Mouse (Mus musculus): Measurements from ENCODE around the gene Hdac8.

The Hdac8 gene

DNA sequence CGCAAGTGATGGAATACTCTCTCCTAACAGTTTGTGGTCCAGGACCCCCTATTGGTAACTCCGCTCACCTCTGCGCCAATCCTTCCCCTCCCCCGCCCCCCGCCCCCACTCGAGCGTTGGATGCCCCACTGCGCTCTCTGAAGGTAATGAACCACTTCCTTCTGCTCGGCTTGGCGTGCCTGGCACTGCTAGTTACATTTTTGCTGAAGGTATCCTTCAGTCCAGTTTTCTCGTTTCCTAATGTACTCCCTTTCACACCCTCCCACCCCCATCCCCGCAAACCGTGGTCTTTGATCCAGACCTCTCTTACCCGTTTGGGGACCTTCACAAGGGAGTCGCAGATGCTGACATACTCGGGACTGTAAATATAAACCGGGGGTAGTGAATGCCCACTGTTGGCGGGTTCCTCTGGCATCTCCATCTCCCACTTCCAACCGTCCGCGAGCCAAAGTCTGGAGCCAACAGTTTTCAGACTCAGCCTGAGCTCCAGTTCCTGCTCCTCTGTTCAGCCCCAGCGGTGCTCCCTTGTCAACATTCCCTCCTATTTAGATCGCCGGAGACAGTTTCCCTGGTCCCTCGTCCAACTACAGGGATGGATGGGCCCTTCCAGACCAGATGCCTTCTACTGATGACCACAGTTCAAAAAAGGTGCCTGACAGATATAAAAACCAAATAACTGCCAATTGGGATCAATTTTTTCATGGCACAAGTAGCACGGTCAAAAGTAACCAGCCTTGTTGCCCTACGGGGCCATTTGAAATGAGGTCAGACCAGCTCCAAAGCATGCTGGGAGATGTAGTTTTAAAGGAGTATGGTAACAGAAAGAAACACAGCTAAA lies at the start of gene Hdac8:
TSS of gene Hdac8 (minus strand) at position 716 of the 838 bp plus-strand sequence.
- DNase-seq: peak; percentile 63 to 66

DNA sequence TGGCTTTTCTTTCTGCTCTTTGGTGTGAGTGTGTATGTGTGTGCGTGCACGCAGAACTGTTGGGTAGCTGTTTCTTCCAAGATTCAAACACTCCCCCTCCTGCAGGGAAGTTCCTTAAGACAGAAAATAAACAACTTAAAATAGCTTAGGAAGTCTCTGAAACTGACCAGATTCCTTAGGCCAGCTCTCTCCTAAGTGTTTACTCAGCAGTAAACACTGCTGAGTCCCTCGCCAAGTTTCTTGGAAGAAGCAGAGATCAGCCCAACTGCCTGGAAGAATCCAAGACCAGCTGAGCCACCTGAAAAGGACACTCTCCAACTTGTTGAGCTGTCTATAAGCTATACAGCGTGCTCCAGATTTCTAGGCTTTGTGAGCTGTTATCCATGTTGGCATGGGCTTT lies 4.0 kb upstream of the Hdac8 start:
- DNase-seq: no peak

DNA sequence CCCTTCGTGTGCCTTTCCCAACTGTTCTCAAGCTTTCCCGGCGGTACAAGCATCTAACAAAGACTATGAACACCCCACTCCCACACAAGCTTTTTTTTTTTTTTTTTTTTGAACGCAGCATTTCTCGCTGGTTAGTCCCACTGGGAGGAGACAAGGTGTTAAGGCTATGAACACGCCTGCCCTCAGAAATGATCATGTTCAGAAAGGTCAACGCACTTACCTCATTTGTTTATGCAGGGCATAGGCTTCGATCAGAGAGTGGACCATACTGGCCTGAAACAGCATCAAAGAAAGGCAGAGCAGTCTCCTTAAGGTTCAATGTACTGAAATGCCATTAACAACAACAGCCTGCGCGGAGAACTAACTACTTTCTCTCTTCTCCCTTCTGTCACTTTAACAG lies 980 bp downstream of the Hdac8 start:
- no peak for DNase-seq

DNA sequence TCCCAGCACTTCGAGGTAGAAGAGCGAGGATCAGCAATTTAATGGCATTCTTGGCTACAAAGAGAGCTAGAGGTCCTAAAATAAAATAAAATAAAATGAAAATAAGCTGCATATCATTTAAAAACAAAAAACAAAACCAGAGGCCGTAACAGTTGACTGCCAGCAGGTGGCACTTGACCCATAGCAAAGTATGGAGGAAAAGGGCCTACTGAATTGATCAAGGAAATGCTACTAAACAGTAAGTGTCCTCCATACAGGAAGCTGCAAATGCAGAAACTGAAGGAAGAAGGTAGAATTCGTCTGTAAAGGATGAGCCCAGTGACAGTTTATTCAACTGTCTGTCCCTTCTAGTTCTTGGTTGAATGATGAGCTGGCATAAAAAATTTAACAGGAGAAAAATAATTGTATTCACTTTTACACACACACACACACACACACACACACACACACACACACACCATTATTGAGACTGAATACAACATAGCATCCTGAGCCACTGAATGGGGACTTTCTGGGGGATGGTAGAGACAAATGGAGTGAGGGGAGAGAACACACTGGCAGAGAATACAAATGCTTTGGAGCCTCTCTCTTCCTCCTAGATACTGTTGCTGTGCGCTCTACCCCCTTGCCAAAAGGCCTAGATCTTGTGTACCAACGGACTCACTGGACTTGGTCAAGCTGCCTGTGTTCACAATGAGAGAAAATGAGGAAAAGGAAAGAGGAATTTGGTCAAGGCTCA lies 11.0 kb downstream of the Hdac8 start:
- DNase-seq: peak; percentile 16 to 24

DNA sequence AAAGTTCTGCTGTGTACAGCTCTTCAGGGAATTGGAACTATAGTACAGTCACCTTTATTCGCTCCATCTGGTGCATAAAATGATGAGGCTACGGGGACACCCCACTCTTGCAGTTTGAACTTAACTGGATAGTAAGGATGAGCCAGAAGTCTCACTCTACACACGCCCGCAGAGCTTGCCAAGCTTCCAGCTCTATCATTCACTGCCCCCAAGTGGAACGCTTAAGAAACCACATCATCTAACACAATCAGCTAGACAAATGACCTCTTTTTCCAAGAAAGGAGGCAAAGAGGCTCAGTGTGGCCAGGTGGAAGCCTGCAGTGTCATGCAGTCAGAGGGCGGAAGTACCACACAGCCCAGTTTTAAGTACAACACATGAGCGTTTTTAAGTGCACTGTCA lies 19.6 kb downstream of the Hdac8 start:
- no peak for DNase-seq

DNA sequence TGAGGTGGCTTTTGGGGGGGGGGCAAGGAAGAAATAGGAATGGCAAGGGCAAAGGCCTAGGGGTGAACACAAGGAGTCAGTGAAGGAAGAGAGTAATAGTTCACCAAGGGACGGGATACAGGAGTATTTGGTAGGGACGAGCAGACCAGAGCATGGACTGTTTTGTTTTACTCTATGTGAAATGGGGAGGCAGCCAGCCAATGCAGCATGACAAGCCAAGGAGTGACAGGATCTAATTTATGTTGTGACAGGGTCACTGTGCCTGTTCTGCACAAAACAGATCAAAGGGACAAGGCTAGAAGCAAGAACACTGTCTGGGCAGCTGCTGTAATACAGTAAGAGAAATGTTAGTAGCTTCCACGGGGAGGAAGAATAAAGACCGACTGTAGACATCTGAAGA lies 25.5 kb downstream of the Hdac8 start:
- no peak for DNase-seq

DNA sequence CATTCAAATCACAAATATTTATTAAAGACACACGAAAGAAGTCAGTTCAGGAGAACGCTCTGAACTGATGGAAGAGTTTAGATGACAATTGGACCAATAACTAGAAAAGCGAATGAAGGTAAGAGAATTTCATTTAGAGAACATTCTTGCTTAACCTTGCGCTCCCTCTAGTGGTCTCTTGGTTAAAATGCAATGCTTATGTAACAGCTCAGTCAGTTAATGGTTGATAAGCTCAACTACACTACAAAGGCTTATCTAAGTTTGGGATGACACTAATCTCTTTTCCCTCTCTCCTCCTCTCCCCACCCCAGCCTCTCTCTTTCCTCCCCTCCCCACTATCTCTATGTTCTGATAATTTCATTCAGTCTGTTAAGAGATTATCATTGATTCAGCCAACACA lies 26.2 kb downstream of the Hdac8 start:
- DNase-seq: peak; percentile 50 to 73

DNA sequence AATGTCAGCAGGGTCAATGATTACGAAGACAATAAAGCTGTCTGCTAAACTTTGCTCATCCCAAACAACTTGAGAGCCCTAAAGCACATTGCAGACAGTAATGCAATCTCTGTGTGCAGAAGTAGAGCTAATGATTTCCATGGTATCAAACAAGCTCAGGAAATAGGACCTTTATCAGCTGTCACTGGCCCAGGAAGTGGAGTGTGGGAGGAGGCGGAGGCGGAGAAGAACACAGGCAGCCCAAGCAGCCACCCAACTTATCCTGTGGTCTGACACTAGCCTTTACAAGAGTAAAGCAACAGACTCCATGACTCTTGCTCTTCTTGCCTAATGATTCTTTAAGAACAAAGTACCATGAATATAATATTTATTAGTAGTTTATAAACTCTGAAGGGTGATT lies 26.7 kb downstream of the Hdac8 start:
- no peak for DNase-seq

DNA sequence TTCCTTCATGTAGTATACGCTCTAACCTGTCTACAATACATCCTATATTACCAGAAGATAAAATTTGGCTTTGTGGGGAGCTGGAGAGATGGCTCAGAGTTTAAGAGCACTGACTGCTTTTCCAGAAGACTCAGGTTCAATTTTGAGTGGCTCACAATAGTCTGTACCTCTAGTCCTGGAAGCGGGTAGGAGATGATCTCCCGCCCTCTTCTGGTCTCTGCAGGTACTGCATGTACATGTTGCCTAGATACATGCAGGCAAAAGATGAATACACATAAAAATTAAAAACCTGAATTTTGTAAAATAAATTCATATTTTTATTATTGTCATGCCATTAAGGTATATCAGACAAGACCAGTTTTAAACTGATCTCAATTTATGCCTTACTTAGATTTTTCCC lies 28.4 kb downstream of the Hdac8 start:
- peak; percentile 86 to 88 for DNase-seq

DNA sequence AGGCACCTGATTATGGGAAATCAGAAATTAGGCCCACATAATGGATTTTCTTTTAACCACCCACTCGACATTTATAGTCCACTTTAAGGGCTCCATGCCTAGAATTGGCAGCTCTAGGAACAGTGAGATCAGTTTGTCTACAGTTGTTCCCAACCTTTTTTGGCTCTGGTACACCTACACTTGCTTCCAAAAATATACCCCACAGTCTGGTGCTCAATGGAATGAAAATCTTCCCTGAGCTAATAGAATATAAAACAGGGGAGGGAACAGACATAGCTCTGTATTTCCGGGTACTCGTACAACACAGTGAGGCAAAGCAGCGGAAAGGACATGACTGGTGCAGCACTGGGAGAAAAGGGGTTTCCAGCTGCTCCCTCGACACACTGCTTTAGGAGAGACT lies 29.6 kb downstream of the Hdac8 start:
- DNase-seq: peak; percentile 6 to 10

DNA sequence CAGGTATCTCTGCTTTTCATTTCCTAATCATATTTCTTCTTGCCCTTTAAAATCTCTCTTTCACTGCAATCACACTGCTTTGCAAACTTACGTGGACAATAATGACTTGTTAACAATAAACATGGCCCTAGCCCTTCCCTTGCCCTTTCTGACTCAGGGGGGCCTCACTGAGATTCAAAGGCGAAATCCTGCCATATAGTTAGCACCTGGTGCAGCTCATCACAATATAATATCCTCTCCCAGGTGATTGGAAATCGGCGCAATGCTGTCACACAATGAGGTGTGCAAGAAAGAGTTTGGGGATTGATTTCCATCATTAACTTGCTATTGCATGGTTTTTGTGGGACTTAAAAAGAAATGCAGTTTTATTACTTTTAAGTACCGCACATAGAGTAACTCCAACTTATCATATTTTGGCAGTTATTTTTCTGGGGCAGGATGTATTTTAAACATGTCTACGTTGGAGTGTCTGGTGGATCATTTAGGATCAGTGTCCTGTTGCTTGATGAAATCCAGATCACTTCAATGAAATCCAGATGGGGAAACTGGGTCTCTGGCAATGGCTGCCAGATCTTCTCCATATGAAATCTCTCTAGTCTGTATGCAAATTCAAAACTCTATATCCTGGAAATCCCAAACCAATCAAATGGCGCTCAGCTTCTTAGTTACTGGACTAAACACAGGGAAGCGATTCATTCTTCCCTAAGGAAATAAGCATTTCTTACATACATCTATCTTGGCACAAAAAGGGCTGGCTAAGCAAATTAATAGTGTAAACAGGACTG lies 86.6 kb downstream of the Hdac8 start:
- no peak for DNase-seq

DNA sequence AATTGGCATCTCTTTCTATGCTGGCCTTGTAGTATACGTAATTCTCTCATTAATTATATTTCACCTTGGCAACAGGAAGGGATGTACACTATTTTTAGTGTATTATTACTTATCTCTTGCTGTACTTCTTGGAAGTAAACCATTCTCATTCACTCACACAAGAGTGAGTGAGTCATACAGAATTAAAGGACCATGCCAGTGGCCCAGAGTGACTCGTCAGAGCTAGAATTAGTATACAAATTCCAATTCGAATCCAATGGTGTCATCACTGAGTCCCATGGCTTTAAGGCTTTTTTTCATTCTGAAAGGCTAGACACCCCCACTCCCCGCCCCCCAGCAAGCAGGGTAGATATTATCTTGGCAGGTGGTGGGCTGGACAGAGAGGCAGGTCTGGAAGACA lies 88.2 kb downstream of the Hdac8 start:
- no peak for DNase-seq

DNA sequence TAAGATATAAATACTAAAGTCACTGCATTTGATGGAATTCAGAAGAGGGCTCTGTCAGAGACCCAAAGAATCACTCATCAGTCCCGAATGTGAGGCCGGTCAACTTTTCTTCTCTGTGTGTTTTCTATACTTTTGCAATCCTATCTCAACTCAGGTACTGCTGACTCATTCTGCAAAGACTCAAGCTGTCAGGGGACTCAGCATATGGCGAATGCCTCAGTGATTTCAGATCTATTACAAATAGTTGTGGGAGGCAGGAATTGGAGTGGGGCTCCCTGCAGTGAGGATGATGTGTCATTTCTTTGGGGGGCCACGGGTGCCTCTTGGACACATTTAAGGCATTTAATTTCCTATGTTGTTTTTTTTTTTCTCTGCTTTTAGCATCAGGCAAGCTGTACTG lies 88.8 kb downstream of the Hdac8 start:
- no peak for DNase-seq

DNA sequence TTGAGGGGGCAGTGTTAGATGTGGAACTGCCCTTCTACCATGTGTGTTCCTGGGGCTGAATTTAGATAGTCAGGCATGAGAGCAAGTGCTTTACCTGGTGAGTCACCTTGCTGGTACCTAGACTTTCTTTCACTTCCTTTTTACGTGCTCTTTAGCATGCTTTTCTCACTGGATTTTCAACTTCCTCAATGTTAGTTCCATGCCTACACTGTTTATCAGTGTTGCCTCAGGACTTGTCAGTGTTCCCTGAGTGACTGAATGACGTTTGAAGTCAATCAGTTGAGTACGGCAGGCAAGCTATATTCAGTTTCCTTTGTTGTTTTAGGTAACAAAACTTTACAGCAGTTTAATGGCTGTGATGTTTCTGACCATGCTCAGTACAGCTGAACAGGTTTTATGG lies 120.4 kb downstream of the Hdac8 start:
- no peak for DNase-seq

DNA sequence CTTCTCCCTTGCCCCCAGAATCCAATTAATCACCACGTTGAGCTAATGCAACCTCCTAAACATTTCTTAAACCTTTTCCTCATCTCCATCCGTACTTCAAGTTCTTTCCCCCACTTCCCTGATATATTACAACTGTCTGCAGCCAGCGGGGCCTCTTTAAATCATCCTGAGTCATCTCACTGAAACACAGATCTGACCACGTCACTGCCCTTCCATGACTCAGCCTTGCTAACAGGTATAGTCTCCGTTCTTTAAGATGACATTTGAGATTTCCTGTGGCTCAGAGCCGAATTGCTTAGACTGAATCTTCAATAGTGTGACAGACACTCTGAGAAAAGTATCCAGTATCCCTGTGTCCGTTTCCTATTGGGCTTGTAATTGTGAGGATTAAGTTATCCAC lies 122.0 kb downstream of the Hdac8 start:
- no peak for DNase-seq

DNA sequence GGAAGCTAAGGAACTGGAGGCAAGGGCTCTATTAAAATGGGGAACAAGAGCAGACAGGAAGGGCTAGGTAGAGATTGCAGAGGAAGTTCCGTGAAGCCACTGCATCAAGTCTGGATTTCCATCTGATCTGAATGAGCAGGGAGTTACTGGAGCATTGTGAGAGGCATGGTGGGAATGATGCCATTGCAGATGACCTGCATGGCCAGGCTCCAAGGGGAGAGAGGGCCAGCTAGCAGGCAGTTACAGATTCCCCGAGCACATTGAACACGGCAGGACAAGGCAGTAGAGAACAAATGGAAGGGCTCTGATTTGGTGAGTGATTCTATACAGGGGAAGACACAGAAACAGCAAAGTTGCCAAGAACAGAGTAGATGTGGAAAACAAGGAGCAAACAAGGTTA lies 138.6 kb downstream of the Hdac8 start:
- DNase-seq: peak; percentile 85 to 86

DNA sequence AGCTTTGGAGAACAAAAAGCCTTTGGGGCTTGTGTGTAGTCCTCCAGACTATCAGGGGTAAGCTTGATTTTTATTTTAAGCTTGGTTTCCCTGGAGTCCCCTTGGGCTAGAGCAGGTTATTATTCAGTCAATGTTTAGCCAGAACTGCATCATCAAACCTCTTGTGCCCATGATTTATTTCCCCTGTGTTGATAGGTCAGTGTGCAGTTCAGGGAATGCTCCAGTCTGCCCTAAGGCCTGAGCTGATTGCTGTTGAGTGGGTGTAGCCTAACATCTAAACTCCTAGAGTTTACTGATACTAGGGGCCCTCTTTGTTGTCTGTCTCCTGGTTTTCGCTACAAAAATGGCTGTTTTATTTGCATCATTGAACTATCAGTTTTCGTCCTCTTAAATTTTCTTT lies 142.9 kb downstream of the Hdac8 start:
- DNase-seq: no peak

DNA sequence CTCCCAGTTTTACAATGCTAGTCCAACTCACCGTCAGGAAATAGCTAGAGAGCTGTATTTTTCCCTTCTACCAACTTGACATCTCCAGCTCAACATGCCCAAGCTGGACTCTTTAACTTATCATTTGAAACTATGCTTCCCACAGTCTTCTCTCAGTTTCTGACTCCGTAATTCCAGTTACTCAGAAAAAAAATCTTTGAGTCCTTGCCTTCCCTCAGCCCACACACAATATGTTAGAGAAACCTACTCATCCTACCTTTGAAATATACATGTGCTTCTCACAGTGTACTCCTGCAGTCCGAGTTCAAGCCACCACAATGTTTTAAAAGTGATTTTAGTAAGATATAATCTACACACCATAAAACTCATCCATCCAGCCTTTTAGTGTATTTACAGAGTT lies 151.7 kb downstream of the Hdac8 start:
- no peak for DNase-seq

DNA sequence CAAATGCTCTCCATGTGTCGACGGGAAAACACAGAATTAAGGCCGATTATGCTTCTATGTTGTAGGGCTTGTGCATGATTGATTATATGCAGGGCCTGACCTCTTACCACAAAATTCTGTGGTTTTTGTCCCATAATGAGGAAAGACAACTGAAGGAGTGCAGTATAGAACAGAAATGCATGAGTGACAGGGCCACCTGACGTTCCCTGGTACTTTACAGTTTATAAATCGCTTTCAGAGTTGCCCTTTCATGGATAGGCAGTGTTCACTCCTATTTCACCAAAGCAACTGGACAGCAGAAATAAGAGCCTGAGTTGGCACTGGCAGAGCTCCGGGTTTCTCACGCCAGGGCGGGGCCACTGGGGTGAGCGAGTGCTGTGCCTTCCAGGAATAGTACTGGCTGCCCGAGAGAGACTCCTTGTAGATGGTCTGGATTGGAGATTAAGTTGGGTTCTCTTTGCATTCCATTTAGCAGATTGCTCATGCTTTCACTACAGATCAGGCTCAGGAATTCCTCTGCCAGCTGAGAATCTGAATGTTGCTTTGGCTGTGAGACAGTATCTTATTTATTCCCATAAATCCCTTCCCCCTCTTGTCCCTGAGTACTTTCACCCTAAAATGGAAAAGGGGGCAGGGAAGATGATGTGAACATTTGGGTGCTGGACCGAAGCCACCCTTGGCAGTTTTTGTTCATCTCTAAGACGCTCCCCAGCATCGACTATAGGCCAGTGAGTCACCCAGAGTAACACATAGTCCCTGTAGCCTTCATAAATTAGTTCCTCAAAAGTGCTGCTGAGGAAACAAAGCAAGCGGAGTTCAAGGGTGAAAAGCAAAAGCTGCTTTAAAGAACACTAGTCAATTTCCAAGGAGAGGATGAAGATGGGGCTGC lies 155.1 kb downstream of the Hdac8 start:
- DNase-seq: peak; percentile 50 to 58

DNA sequence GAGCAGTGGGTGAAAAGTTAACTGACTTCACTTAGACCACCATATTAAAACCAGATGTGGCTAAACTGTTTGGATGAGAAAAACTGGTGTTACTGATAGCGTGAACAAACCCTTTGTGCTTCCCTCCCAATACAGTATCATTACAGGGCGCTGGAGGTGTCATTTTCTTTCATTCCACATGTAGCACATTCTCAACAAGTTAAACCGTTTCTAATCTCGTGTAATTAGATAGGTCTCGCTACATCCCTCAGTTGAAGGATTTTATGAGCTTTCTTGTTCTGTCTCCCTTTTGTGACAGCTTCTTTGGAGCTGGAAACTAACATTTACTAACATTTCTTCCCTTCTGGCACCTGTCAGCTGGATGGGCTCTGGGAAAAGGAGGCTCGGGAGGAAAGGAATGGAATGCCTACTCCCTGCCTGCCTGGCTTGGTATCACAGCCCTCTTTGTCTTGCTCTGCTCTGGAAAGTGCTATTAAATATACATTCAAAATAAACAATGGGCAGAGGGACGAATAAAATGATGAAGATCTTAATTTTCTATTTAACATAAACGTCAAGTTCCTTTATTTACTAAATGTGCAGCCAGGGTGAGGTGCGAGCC lies 156.2 kb downstream of the Hdac8 start:
- no peak for DNase-seq

DNA sequence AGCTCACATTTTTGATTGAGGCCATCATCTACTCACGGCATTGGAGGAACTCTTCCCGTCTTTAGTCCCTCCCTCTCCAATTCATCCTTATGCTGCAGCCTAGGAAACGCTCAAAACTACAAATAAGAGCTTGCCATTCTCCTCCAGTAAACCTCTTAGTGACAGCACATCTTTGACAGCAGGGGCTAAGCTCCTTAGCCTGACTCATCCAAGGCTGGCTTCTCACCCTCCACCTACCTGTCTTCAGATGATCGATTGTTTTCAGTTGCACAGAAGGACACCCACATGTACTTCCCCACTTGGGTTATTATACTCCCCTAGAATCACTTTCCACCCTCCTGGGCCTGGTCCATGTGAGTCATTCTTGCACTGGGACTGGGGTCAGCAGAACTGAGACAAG lies 163.5 kb downstream of the Hdac8 start:
- DNase-seq: peak in 1 of 2 experiments; percentile 6
